Comparison of ENCODE assay signal across 13 mouse cellular contexts in the genomic region with DNA sequence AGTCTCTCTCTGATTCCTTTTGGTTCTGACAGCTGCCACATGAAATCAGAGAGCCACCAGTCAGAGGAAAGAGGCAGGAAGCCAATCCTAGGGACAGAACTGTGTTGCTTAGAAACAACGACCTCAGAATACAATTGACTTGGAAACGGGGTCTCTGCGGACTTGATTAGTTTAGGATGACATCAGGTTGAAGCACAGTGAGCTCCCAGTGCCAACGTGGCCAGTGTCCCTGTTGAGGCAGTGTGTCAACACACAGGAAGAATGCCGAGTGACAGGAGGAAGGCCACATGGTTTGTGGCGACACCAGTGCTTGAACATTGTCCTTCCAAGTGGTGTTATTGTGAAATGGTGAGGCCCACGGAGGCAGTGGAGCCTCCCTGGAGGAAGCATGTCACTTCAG. TPM values are rescaled to one million over a fixed set of nuclear protein-coding genes. Genes with fewer than 3 reads are reported as not detected.
DNase-seq lines count a peak whose midpoint lies in the region; ATAC-seq and TF ChIP-seq lines count a peak whose summit lies in the region.
"Had no signal": no experiment of that assay in that cellular context is flagged by ENCODE, and none has a peak within 500 bp of the region (broad histone marks: within the 10 kb centered on the region; RNA-seq: fewer than 3 reads in every experiment).

No protein-coding gene starts in this region.

- peak; percentile 74 for DNase-seq in midbrain, embryonic 14.5 days
- no peak for DNase-seq in midbrain, embryonic 10.5 days (ENCODE audit: low spot score)
- DNase-seq in layer of hippocampus, adult 9-10 months (ENCODE audit: low spot score) = peak; percentile 39
- DNase-seq in kidney, adult 2 months = no peak
- DNase-seq in ovary, postnatal 36 days (ENCODE audit: low spot score) = no peak
- DNase-seq in kidney, postnatal 14 days = no peak
- DNase-seq: gastrocnemius, postnatal 10 days; lung, adult 2 months; right cerebral cortex, postnatal 14 days had no signal

- peak; percentile 49; the same call in 1 of the 2 replicates for ATAC-seq in forebrain, embryonic 16.5 days
- no peak for ATAC-seq in forebrain, embryonic 13.5 days
- ATAC-seq in midbrain, embryonic 14.5 days (ENCODE audit: low FRiP score, low TSS enrichment) = peak; percentile 34; the same call in 1 of the 2 replicates

- H3K27ac ChIP-seq in forebrain, embryonic 16.5 days (ENCODE audit: low read length) = no peak overlapping the region
- H3K27ac ChIP-seq in forebrain, embryonic 13.5 days = no peak overlapping the region
- H3K27ac ChIP-seq in midbrain, embryonic 14.5 days (replicated peaks; ENCODE audit: low read depth, low read length) = peak overlapping the region; percentile 55
- H3K27ac ChIP-seq in midbrain, embryonic 10.5 days (replicated peaks) = no peak overlapping the region; the same call in 1 of the 2 replicates
- H3K27ac ChIP-seq in kidney, adult 2 months (ENCODE audit: insufficient read depth, low read depth, low read length) = no peak overlapping the region
- H3K27ac ChIP-seq: embryonic facial prominence, embryonic 15.5 days; stomach, postnatal 0 days had no signal

- H3K27me3 ChIP-seq in forebrain, embryonic 16.5 days (replicated peaks; ENCODE audit: control insufficient read depth, insufficient read depth, low read length) = no peaks in the 10 kb centered on the region
- no peaks in the 10 kb centered on the region for H3K27me3 ChIP-seq in forebrain, embryonic 13.5 days
- H3K27me3 ChIP-seq in midbrain, embryonic 14.5 days (ENCODE audit: control insufficient read depth, insufficient read depth, low read length) = no peaks in the 10 kb centered on the region
- H3K27me3 ChIP-seq in midbrain, embryonic 10.5 days (ENCODE audit: low read depth, poor library complexity, severe bottlenecking) = 0 out of 2 replicates have a peak, but pooled peaks cover 4% of the 10 kb centered on the region
- H3K27me3 ChIP-seq in kidney, adult 2 months (replicated peaks; ENCODE audit: control insufficient read depth, insufficient read depth, low read length) = no peaks in the 10 kb centered on the region
- H3K27me3 ChIP-seq: embryonic facial prominence, embryonic 15.5 days had no signal

- H3K36me3 ChIP-seq in forebrain, embryonic 16.5 days (ENCODE audit: control insufficient read depth, insufficient read depth) = no peaks in the 10 kb centered on the region
- H3K36me3 ChIP-seq in forebrain, embryonic 13.5 days (ENCODE audit: poor library complexity, severe bottlenecking) = no peaks in the 10 kb centered on the region
- no peaks in the 10 kb centered on the region for H3K36me3 ChIP-seq in midbrain, embryonic 14.5 days (ENCODE audit: control insufficient read depth, insufficient read depth, low read length)
- H3K36me3 ChIP-seq in midbrain, embryonic 10.5 days = no peaks in the 10 kb centered on the region
- no peaks in the 10 kb centered on the region for H3K36me3 ChIP-seq in kidney, adult 2 months (ENCODE audit: control insufficient read depth, insufficient read depth, low read length)
- H3K36me3 ChIP-seq: embryonic facial prominence, embryonic 15.5 days had no signal

- H3K9ac ChIP-seq in forebrain, embryonic 16.5 days (replicated peaks; ENCODE audit: low read depth, low read length) = no peak overlapping the region
- H3K9ac ChIP-seq in forebrain, embryonic 13.5 days = no peak overlapping the region
- no peak overlapping the region for H3K9ac ChIP-seq in midbrain, embryonic 14.5 days (replicated peaks; ENCODE audit: low read length)
- H3K9ac ChIP-seq: embryonic facial prominence, embryonic 15.5 days had no signal

- no peak for TF ChIP-seq CTCF in kidney, adult 2 months (conservative IDR thresholded peaks at IDR 0.05; ENCODE audit: insufficient read depth, insufficient read length, low read depth, low read length)

- H3K4me1 ChIP-seq in forebrain, embryonic 16.5 days (replicated peaks; ENCODE audit: control insufficient read depth, insufficient read depth, low read length) = peaks cover 5% of the 10 kb centered on the region
- H3K4me1 ChIP-seq in forebrain, embryonic 13.5 days = peaks cover 15% of the 10 kb centered on the region
- peaks cover 13% of the 10 kb centered on the region; the same call in 1 of the 2 replicates for H3K4me1 ChIP-seq in midbrain, embryonic 14.5 days (ENCODE audit: control insufficient read depth, insufficient read depth, low read length)
- H3K4me1 ChIP-seq in midbrain, embryonic 10.5 days = peaks cover 27% of the 10 kb centered on the region
- H3K4me1 ChIP-seq in kidney, adult 2 months (ENCODE audit: control insufficient read depth, insufficient read depth, low read length) = no peaks in the 10 kb centered on the region
- H3K4me1 ChIP-seq: embryonic facial prominence, embryonic 15.5 days had no signal

- TF ChIP-seq POLR2A in kidney, adult 2 months (IDR thresholded peaks at IDR 0.05; ENCODE audit: low read depth, low read length) = no peak

- no peak overlapping the region for H3K4me2 ChIP-seq in forebrain, embryonic 16.5 days (ENCODE audit: low read length)
- no peak overlapping the region for H3K4me2 ChIP-seq in forebrain, embryonic 13.5 days
- H3K4me2 ChIP-seq in midbrain, embryonic 14.5 days (ENCODE audit: low read length) = no peak overlapping the region
- H3K4me2 ChIP-seq: embryonic facial prominence, embryonic 15.5 days had no signal

- 28% methylated on average over 7 of the region's 7 CpGs for WGBS in forebrain, embryonic 16.5 days
- WGBS in forebrain, embryonic 13.5 days = 35% methylated on average over 7 of the region's 7 CpGs
- WGBS in midbrain, embryonic 14.5 days = 17% methylated on average over 7 of the region's 7 CpGs
- WGBS in midbrain, embryonic 10.5 days = 43% methylated on average over 7 of the region's 7 CpGs
- 45% methylated on average over 7 of the region's 7 CpGs for WGBS in kidney, adult 2 months

- H3K4me3 ChIP-seq in forebrain, embryonic 16.5 days (replicated peaks; ENCODE audit: low read length) = no peak overlapping the region
- H3K4me3 ChIP-seq in forebrain, embryonic 13.5 days = no peak overlapping the region
- no peak overlapping the region for H3K4me3 ChIP-seq in midbrain, embryonic 14.5 days (replicated peaks; ENCODE audit: low read depth, low read length)
- no peak overlapping the region for H3K4me3 ChIP-seq in midbrain, embryonic 10.5 days
- H3K4me3 ChIP-seq in kidney, adult 2 months (ENCODE audit: insufficient read depth, low read depth, low read length) = no peak overlapping the region
- H3K4me3 ChIP-seq: embryonic facial prominence, embryonic 15.5 days had no signal

- no peaks in the 10 kb centered on the region for H3K9me3 ChIP-seq in forebrain, embryonic 16.5 days (ENCODE audit: control insufficient read depth, low read length)
- H3K9me3 ChIP-seq in forebrain, embryonic 13.5 days (replicated peaks) = no peaks in the 10 kb centered on the region
- H3K9me3 ChIP-seq in midbrain, embryonic 14.5 days (ENCODE audit: control insufficient read depth, low read length) = no peaks in the 10 kb centered on the region
- H3K9me3 ChIP-seq in midbrain, embryonic 10.5 days (replicated peaks) = no peaks in the 10 kb centered on the region
- H3K9me3 ChIP-seq: embryonic facial prominence, embryonic 15.5 days had no signal

RNA-seq across cellular contexts. Expression of a gene that starts 10.3 kb away (rescaled TPM):
- not detected in 2 replicates for polyA plus RNA-seq in forebrain, embryonic 16.5 days (2015; fragmentation: Nextera tagmentation; extraction: Ambion mirVana)
- not detected in 2 replicates for polyA plus RNA-seq in forebrain, embryonic 13.5 days (2015; fragmentation: Nextera tagmentation; extraction: Ambion mirVana)
- not detected in 2 replicates for polyA plus RNA-seq in midbrain, embryonic 14.5 days (2014; fragmentation: Nextera tagmentation; extraction: Ambion mirVana)
- 0.12 TPM in 1 of 2 replicates, not detected in the other for polyA plus RNA-seq in midbrain, embryonic 10.5 days (2016; fragmentation: Nextera tagmentation; extraction: Ambion mirVana)
- polyA plus RNA-seq in kidney, adult 2 months (2012; rRNA removed) = 0.16 TPM in 2 replicates
- polyA plus RNA-seq: embryonic facial prominence, embryonic 15.5 days; lung, adult 2 months had no signal

RNA-seq across cellular contexts. Expression of a gene that starts 24.4 kb away (rescaled TPM):
- 0.36 and 0.57 TPM in 2 replicates for polyA plus RNA-seq in forebrain, embryonic 16.5 days (2015; fragmentation: Nextera tagmentation; extraction: Ambion mirVana)
- 0.21 TPM in 1 of 2 replicates, not detected in the other for polyA plus RNA-seq in forebrain, embryonic 13.5 days (2015; fragmentation: Nextera tagmentation; extraction: Ambion mirVana)
- not detected in 2 replicates for polyA plus RNA-seq in midbrain, embryonic 14.5 days (2014; fragmentation: Nextera tagmentation; extraction: Ambion mirVana)
- polyA plus RNA-seq in midbrain, embryonic 10.5 days (2016; fragmentation: Nextera tagmentation; extraction: Ambion mirVana) = not detected in 2 replicates
- polyA plus RNA-seq in kidney, adult 2 months (2012; rRNA removed) = not detected in 2 replicates
- polyA plus RNA-seq: lung, adult 2 months had no signal

RNA-seq across cellular contexts. Expression of a gene that starts 55.3 kb away (rescaled TPM):
- polyA plus RNA-seq in forebrain, embryonic 16.5 days (2015; fragmentation: Nextera tagmentation; extraction: Ambion mirVana) = 0.67 and 0.72 TPM in 2 replicates
- 0.71 and 7.2 TPM in 2 replicates for polyA plus RNA-seq in forebrain, embryonic 13.5 days (2015; fragmentation: Nextera tagmentation; extraction: Ambion mirVana)
- polyA plus RNA-seq in midbrain, embryonic 14.5 days (2014; fragmentation: Nextera tagmentation; extraction: Ambion mirVana) = not detected in 2 replicates
- polyA plus RNA-seq in midbrain, embryonic 10.5 days (2016; fragmentation: Nextera tagmentation; extraction: Ambion mirVana) = 0.14 and 0.22 TPM in 2 replicates
- polyA plus RNA-seq in kidney, adult 2 months (2012; rRNA removed) = 0.31 and 0.38 TPM in 2 replicates

Comparison
In these comparisons a context has a peak if more than half of its experiments do, and no peak if none do; other contexts are left out.
1. DNase-seq: peak in midbrain, embryonic 14.5 days (single experiment) and layer of hippocampus, adult 9-10 months (single experiment); none in midbrain, embryonic 10.5 days (single experiment), kidney, adult 2 months (single experiment), ovary, postnatal 36 days (single experiment) and kidney, postnatal 14 days (single experiment).